Mouse (Mus musculus) embryo, embryonic 10 days (tissue): Measurements from ENCODE around the gene Sppl2c.
"Not testable (repeated sequence)": the region's sequence is repeated elsewhere in the genome, so short reads cannot be mapped to it uniquely, and the experiment has no call there.

ENCODE experiments used
- DNase-seq: peaks from one replicate; pipeline ENCODE4 v3.0.0-alpha.2; 2015; ENCODE audit warnings: low spot score

Sppl2c gene

GRCm38 (mm10) chr11:104195791-104196190, 9.7 kb downstream of the Sppl2c start:
- peak; percentile 92 for DNase-seq

- DNase-seq: peak; percentile 51
These were observed 11.7 kb downstream of the Sppl2c start for GRCm38 (mm10) chr11:104197861-104198260.

- DNase-seq: no peak
These were observed 17.1 kb downstream of the Sppl2c start for GRCm38 (mm10) chr11:104203271-104203670.

- no peak for DNase-seq
These were observed 20.4 kb downstream of the Sppl2c start for GRCm38 (mm10) chr11:104206573-104206972.

- no peak for DNase-seq
These were observed 22.9 kb downstream of the Sppl2c start for GRCm38 (mm10) chr11:104209041-104209440.

- no peak for DNase-seq
These were observed 25.1 kb downstream of the Sppl2c start for GRCm38 (mm10) chr11:104211251-104211650.

- not testable (repeated sequence) for DNase-seq
These were observed 28.0 kb downstream of the Sppl2c start for GRCm38 (mm10) chr11:104214128-104214527.

- DNase-seq: no peak
These were observed 31.9 kb downstream of the Sppl2c start for GRCm38 (mm10) chr11:104218075-104218474.

- no peak for DNase-seq
These were observed 34.2 kb downstream of the Sppl2c start for GRCm38 (mm10) chr11:104220291-104220690.

- no peak for DNase-seq
These were observed 35.6 kb downstream of the Sppl2c start for GRCm38 (mm10) chr11:104221751-104222150.

- no peak for DNase-seq
These were observed 37.2 kb downstream of the Sppl2c start for GRCm38 (mm10) chr11:104223301-104223700.

- no peak for DNase-seq
These were observed 43.3 kb downstream of the Sppl2c start for GRCm38 (mm10) chr11:104229391-104229790.

GRCm38 (mm10) chr11:104230066-104230778, 44.1 kb downstream of the Sppl2c start:
- peak; percentile 46 for DNase-seq

- DNase-seq: peak; percentile 90
These were observed 45.1 kb downstream of the Sppl2c start, which contains the start of gene Mapt for GRCm38 (mm10) chr11:104231041-104231911. Gene Mapt (plus strand): TSS chr11:104231390.

GRCm38 (mm10) chr11:104232141-104233061, 46.3 kb downstream of the Sppl2c start:
- DNase-seq: peak; percentile 35

- no peak for DNase-seq
These were observed 47.0 kb downstream of the Sppl2c start for GRCm38 (mm10) chr11:104233101-104233500.

- DNase-seq: peak; percentile 15
These were observed 47.6 kb downstream of the Sppl2c start for GRCm38 (mm10) chr11:104233574-104234206.

- DNase-seq: peak; percentile 20
These were observed 48.6 kb downstream of the Sppl2c start for GRCm38 (mm10) chr11:104234680-104235079.

- no peak for DNase-seq
These were observed 49.8 kb downstream of the Sppl2c start for GRCm38 (mm10) chr11:104235881-104236280.

- DNase-seq: no peak
These were observed 51.1 kb downstream of the Sppl2c start for GRCm38 (mm10) chr11:104237226-104237625.
